Mouse (Mus musculus): Measurements from ENCODE around the gene Trim30b.
"Not testable (repeated sequence)": the region's sequence is repeated elsewhere in the genome, so short reads cannot be mapped to it uniquely, and the experiment has no call there.

Gene Trim30b

GRCm38 (mm10) chr7:104369736-104370414, at the start of gene Trim30b:
Trim30b (minus strand) TSS chr7:104369884.
- ATAC-seq (ENCODE audit: insufficient number of reproducible peaks, low FRiP score, low TSS enrichment): no peak

GRCm38 (mm10) chr7:104404460-104404950, 34.8 kb upstream of the Trim30b start:
- ATAC-seq (ENCODE audit: insufficient number of reproducible peaks, low FRiP score, low TSS enrichment): no peak

- ATAC-seq (ENCODE audit: insufficient number of reproducible peaks, low FRiP score, low TSS enrichment): no peak
Measured at GRCm38 (mm10) chr7:104401140-104401539, 31.5 kb upstream of the Trim30b start.

DNA sequence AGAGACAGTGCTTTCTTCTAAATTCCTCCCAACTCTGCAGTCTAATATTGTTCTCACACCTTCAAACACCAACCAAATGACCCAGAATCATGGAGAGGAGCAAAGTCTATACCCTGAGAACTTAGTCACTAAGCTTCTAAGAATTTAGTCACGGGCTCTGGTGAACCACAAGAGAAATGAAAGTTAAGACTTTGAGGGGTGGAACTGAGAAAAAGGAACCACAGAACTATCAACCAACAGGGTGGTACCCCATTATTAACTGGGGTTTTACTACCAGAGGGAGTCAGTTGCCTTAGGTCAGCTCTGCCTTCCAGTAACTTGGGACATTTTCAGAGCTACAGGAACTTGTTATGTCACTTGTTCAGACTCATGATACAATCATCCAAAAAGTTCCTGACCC, 31.0 kb upstream of the Trim30b start, which contains the start of gene Trim30c:
Trim30c (minus strand) TSS at position 140 of the 400 bp plus-strand sequence.
- ATAC-seq (ENCODE audit: insufficient number of reproducible peaks, low FRiP score, low TSS enrichment): no peak

DNA sequence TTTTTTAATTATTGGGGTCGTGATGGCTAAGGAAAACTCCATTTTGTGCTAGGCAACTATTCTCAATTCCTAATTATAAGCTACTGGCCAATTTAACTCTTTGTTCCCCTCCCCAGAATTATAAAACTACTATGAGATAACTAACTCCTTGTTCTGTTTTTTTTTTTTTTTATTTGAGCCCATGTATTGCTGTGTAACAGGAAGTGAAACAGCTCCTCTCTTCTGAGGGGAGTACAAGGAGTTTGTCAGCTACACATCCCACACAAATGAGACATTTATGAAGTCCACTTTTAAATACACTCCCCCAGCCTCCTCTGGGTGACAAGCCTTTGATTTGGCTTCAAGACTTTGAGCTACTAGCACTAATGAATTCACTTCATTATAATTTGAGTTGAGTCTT, 28.8 kb upstream of the Trim30b start:
- ATAC-seq (ENCODE audit: insufficient number of reproducible peaks, low FRiP score, low TSS enrichment): no peak

DNA sequence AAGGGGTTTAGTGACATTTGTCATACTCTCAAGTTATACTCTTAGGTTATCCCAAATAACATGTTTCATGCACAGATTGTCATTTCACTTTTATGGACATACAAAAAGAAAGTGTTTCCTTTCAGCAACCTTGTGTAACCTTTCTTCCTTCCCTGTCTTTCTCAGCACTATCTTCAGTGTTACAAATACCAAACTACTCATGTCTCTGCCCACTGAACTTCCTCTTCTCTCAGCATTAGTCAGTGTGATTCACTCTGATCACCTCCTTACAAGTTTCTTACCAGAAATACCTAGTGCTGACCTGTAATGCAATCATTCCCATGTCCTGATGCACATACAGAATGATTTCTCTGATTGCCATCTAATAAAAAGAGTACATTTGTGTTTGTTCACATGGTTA, 3.3 kb downstream of the Trim30b start:
- ATAC-seq (ENCODE audit: insufficient number of reproducible peaks, low FRiP score, low TSS enrichment): no peak

DNA sequence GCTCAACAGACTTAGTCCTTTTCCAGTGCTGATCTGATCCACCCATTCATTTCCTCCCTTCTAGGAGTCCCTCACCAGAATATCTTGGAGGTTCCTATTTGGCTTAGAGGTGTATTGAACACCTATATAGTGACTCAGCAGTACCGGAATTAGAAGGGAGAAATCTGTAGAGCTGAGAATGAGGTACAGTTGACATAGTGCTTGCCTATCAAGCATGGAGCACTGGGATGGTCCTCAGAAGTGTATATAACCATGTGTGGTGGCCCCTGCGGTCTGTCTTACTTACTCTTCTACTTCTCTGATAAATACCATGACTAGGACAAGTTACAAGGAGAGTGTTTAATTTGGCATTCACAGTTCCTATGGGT, 16.1 kb downstream of the Trim30b start:
- ATAC-seq (ENCODE audit: insufficient number of reproducible peaks, low FRiP score, low TSS enrichment): no peak

DNA sequence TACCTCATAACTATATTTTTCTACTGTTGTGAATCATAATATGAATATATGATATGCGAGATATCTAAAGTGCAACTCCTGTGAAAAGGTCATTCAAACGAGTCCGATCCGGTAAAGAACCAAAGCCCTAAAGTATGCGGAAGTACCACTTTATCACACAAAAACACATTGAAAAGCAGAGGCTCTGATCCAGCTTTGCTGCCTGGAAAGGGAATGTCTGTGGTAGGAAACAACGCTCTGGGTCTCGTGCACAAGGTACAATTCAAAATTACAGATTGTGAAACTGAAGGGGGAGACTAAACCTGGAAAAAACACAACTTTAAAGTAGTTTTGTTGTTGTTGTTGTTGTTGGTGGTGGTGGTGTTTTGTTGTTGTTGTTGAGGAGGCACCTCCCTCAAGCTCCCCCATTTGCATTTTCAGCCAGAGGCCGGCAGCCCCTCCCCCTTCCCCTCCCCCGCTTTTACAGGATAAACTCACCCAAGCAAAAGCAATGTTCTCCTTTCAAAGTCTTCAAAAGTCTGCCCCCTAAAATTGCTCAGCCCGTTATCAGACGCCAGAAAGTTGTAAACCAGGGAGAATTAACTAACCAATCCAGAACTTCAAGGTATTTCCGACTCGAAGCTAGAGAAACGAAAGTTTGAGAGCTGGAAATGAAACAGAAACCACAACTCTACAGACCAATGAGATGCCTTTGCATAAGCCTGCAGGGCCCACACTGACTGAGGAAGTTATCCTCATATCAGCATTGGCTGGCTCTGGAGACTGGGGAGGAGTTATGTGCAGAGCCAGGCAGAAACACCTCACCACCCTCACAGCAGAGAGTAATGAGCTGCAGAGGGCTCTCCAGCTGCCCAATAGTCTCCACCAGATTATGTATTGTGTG, 16.7 kb downstream of the Trim30b start, which contains the start of gene Trim12c:
Trim12c (minus strand) TSS at position 646 of the 883 bp plus-strand sequence.
- ATAC-seq (ENCODE audit: insufficient number of reproducible peaks, low FRiP score, low TSS enrichment): no peak

DNA sequence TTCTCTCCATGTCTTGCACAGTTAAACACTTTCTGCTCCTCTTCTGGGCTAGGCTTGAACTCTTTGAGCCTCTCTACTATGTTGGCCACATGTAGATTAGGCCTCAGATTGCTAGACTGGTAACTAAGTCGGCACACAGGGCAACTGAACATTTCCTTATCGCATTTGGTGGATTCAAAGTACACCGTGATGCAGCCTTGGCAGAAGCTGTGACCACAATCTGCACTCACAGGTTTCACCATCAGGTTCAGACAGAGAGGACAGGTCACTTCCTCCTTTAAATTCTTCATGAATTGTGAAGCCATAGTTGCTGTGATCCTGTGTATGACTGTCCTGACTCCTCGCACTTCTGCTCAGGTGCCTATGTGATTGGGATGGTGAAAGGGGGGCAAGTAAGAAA, 21.6 kb downstream of the Trim30b start:
- ATAC-seq (ENCODE audit: insufficient number of reproducible peaks, low FRiP score, low TSS enrichment): not testable (repeated sequence)

DNA sequence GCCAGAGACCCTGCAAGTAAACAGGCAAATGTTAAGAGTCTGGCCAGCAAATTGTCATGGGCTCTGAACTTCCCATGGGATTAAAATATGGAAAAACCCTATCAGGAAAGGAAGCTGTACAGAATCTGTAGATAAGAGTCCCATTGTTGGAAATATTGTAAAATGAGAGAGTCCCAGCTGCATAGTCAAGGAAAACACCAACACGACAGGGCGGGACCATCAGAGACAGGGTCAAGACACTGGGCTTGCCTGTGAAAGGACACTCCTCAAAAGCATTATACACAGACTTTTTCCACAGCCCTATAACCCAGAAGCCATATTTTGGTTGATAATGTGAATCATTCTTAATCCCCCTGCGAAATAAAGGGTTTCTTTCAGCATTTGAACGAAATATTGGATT, 28.9 kb downstream of the Trim30b start:
- not testable (repeated sequence) for ATAC-seq (ENCODE audit: insufficient number of reproducible peaks, low FRiP score, low TSS enrichment)

DNA sequence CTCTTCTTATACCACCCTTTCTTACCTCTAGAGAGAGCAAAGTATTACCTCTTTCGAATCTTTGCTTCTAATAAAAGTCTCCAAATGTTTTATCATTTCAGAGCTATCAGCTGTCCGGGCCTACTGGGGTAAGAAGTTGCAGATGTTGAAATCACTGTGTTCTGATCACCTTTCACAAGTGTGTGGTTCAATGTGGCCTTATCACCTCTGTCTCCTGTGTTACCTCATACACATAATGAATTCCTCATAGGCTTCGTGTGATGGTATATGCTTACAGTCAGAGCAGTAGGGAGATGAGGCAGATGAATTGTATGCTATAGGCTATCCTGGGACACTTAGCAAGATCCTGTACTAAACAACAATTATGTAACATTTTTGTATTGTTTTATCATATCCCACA, 34.1 kb downstream of the Trim30b start:
- not testable (repeated sequence) for ATAC-seq (ENCODE audit: insufficient number of reproducible peaks, low FRiP score, low TSS enrichment)

GRCm38 (mm10) chr7:104329171-104329570, 40.5 kb downstream of the Trim30b start, which contains the start of gene Trim34b:
Trim34b (plus strand) TSS chr7:104329471.
- ATAC-seq (ENCODE audit: insufficient number of reproducible peaks, low FRiP score, low TSS enrichment): not testable (repeated sequence)

- no peak for ATAC-seq (ENCODE audit: insufficient number of reproducible peaks, low FRiP score, low TSS enrichment)
Measured at GRCm38 (mm10) chr7:104322028-104322427, 47.7 kb downstream of the Trim30b start.

GRCm38 (mm10) chr7:104315369-104316080, 54.2 kb downstream of the Trim30b start, which contains the start of gene Trim12a:
Trim12a (minus strand) TSS chr7:104315466.
- not testable (repeated sequence) for ATAC-seq (ENCODE audit: insufficient number of reproducible peaks, low FRiP score, low TSS enrichment)

GRCm38 (mm10) chr7:104314796-104315353, 54.8 kb downstream of the Trim30b start:
- ATAC-seq (ENCODE audit: insufficient number of reproducible peaks, low FRiP score, low TSS enrichment): no peak
